Mouse (Mus musculus): ENCODE results near the gene Pde6h. TPM values are rescaled to one million over a fixed set of nuclear protein-coding genes. Genes with fewer than 3 reads are reported as not detected.

Gene Pde6h
- polyA plus RNA-seq, 1 experiment from 2014 or later, result not detected

Other genes with a start within 250 kb of the Pde6h start
- 0.05 and 0.10 TPM in 2 replicates for gene Gucy2c, start 142.1 kb upstream of the Pde6h start, polyA plus RNA-seq (2016; fragmentation: Nextera tagmentation; extraction: Ambion mirVana)
- 0.51 and 0.72 TPM in 2 replicates for gene Hist4h4, start 119.4 kb upstream of the Pde6h start, polyA plus RNA-seq (2016; fragmentation: Nextera tagmentation; extraction: Ambion mirVana)
- 115 and 121 TPM in 2 replicates for gene H2afj, start 115.6 kb upstream of the Pde6h start, polyA plus RNA-seq (2016; fragmentation: Nextera tagmentation; extraction: Ambion mirVana)
- 1.3 and 2.5 TPM in 2 replicates for gene BC049715, start 96.2 kb upstream of the Pde6h start, polyA plus RNA-seq (2016; fragmentation: Nextera tagmentation; extraction: Ambion mirVana)
- gene Wbp11, start 95.6 kb upstream of the Pde6h start, polyA plus RNA-seq (2016; fragmentation: Nextera tagmentation; extraction: Ambion mirVana), result 112 and 123 TPM in 2 replicates
- gene Smco3, start 88.4 kb upstream of the Pde6h start, polyA plus RNA-seq (2016; fragmentation: Nextera tagmentation; extraction: Ambion mirVana), result 0.49 and 1.1 TPM in 2 replicates
- gene Art4, start 66.1 kb upstream of the Pde6h start, polyA plus RNA-seq (2016; fragmentation: Nextera tagmentation; extraction: Ambion mirVana), result 0.47 and 0.75 TPM in 2 replicates
- 16.6 and 35.9 TPM in 2 replicates for gene Mgp, start 48.0 kb upstream of the Pde6h start, polyA plus RNA-seq (2016; fragmentation: Nextera tagmentation; extraction: Ambion mirVana)
- gene Erp27, start 1.7 kb upstream of the Pde6h start, polyA plus RNA-seq (2016; fragmentation: Nextera tagmentation; extraction: Ambion mirVana), result not detected in 2 replicates
- gene Arhgdib, start 18.1 kb downstream of the Pde6h start, polyA plus RNA-seq (2016; fragmentation: Nextera tagmentation; extraction: Ambion mirVana), result 27.7 and 29.0 TPM in 2 replicates
- gene Rerg, start 246.7 kb downstream of the Pde6h start, polyA plus RNA-seq (2016; fragmentation: Nextera tagmentation; extraction: Ambion mirVana), result 3.0 and 4.1 TPM in 2 replicates